Mouse (Mus musculus): ENCODE measurements at regions not wholly inside any gene's neighbourhood (a gene's known extent, or its start where the extent isn't known, plus 50 kb on each side); places are given as distances from the start of the nearest gene placed in this dataset.

GRCm38 (mm10) chrX:99415701-99416100 is 55.4 kb downstream of the Pja1 start:
- no peak for DNase-seq

GRCm38 (mm10) chrX:99410942-99411341 is 60.1 kb downstream of the Pja1 start:
- no peak for DNase-seq

- DNase-seq = no peak
Measured at GRCm38 (mm10) chrX:99409858-99410257, 61.2 kb downstream of the Pja1 start.

GRCm38 (mm10) chrX:99409331-99409730 is 61.7 kb downstream of the Pja1 start:
- DNase-seq = no peak

- no peak for DNase-seq
Measured at GRCm38 (mm10) chrX:99408804-99409203, 62.3 kb downstream of the Pja1 start.

GRCm38 (mm10) chrX:99405843-99406242 is 65.2 kb downstream of the Pja1 start:
- DNase-seq = no peak

GRCm38 (mm10) chrX:99403521-99404149 is 67.4 kb downstream of the Pja1 start:
- no peak for DNase-seq

GRCm38 (mm10) chrX:99402841-99403520 is 68.1 kb downstream of the Pja1 start:
- DNase-seq = peak; percentile 41 to 61

GRCm38 (mm10) chrX:99397344-99397743 is 73.7 kb downstream of the Pja1 start:
- no peak for DNase-seq

GRCm38 (mm10) chrX:99396180-99396579 is 74.9 kb downstream of the Pja1 start:
- no peak for DNase-seq

GRCm38 (mm10) chrX:99395067-99395466 is 76.0 kb downstream of the Pja1 start:
- DNase-seq = no peak

GRCm38 (mm10) chrX:99391628-99392027 is 79.4 kb downstream of the Pja1 start:
- no peak for DNase-seq

GRCm38 (mm10) chrX:99390462-99390838 is 80.6 kb downstream of the Pja1 start:
- DNase-seq = no peak

- DNase-seq = no peak
Measured at GRCm38 (mm10) chrX:99389778-99390461, 81.2 kb downstream of the Pja1 start.

GRCm38 (mm10) chrX:99370711-99371110 is 100.4 kb downstream of the Pja1 start:
- DNase-seq = peak; percentile 35 to 36

GRCm38 (mm10) chrX:99369258-99369900 is 101.7 kb downstream of the Pja1 start:
- DNase-seq = peak; percentile 76 to 84

- no peak for DNase-seq
Measured at GRCm38 (mm10) chrX:99364072-99364471, 107.0 kb downstream of the Pja1 start.

GRCm38 (mm10) chrX:99360095-99360890 is 110.8 kb downstream of the Pja1 start:
- peak; percentile 54 to 59 for DNase-seq

GRCm38 (mm10) chrX:99358784-99359183 is 112.3 kb downstream of the Pja1 start:
- DNase-seq = no peak

- DNase-seq = peak; percentile 55 to 60
Measured at GRCm38 (mm10) chrX:99358051-99358617, 112.9 kb downstream of the Pja1 start.

- no peak for DNase-seq
Measured at GRCm38 (mm10) chrX:99355128-99355527, 115.9 kb downstream of the Pja1 start.

GRCm38 (mm10) chrX:99350233-99350632 is 120.8 kb downstream of the Pja1 start:
- no peak for DNase-seq
